Mouse (Mus musculus): ENCODE results near the gene Hps6. TPM values are rescaled to one million over a fixed set of nuclear protein-coding genes. Genes with fewer than 3 reads are reported as not detected.

The Hps6 gene
- polyA plus RNA-seq, 1 experiment from 2014 or later = 5.1 TPM

DNA sequence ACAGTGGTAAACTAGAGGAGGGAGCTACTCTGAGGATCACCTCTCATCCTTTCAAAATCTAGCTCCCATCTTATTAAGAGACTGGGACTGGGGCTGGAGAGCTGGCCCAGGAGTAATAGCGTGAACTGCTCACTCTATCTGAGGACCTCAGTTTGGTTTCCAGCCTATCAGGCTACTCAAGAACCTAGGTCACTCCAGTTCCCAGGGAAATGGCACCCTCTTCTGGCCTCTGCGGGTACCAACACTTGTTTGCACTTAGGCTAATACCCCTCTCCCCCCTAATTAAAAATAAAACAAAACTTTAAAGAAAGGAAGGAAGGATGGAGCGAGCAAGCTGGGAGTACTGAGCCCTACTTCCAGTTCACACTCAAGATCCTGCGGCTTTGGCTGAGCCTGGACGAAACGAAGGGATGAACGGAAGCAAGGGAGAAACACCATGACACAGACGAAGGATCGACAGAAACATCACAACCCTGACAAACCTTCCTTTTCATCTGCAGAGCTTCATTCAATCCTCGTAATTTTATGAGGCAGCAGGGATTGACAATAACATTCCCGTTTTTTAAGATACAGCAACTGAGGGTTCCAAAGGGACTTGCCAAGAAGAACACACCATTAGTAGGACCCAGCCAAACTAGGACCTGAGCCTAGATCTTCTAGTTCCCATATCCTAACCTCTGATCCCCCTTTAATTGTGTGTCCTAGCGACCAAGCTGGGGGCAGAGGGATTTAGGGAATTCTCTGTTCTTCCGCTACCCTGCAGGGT is 33.4 kb downstream of the Hps6 start:
- H3K27ac ChIP-seq = no peak overlapping the region
- H3K79me2 ChIP-seq (ENCODE audit: inconsistent target) = peaks cover 56% of the 10 kb centered on the region
- peaks cover 44% of the 10 kb centered on the region for H3K36me3 ChIP-seq (ENCODE audit: inconsistent target)
- no peak overlapping the region for H3K4me3 ChIP-seq (ENCODE audit: inconsistent target)
- 94% methylated on average over 13 of the region's 13 CpGs for WGBS (ENCODE audit: missing documents)

DNA sequence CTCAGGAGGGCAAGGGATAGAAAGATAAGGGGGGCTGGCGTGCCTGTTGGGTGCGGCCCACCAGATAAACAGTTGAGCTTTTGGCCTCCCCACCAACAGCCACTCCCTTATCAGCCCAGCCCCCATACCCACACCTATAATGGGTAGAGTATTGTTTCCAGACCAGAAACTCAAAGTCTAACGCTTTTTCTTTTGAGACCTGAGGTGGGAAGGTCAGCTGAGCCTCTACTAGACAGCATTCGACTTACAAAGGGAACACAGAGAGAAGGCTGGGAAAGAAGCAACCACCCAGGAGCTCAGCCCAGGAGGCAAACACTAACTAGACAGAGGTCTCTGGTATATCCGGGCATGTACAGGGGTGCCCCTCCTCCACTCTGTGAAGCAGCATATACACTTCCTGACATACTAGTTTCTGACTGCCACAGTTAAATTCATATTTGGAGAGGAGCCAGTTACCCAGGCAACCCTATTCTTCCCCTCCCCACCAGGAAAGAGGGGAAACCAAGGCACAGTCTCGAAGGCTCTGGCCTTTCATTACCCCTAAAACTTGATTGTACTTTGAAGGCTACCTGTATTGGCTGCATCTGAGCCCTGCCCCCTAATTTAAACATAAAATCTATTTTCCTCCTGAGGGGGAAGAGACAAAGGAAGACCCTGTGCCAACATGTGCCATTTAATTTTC is 34.1 kb downstream of the Hps6 start:
- peaks cover 37% of the 10 kb centered on the region for H3K36me3 ChIP-seq (ENCODE audit: inconsistent target)
- WGBS (ENCODE audit: missing documents) = 47% methylated on average over 6 of the region's 6 CpGs
- H3K4me3 ChIP-seq (ENCODE audit: inconsistent target) = no peak overlapping the region
- H3K27ac ChIP-seq = no peak overlapping the region
- H3K79me2 ChIP-seq (ENCODE audit: inconsistent target) = peaks cover 63% of the 10 kb centered on the region

GRCm38 (mm10) chr19:46037925-46038850 is 34.9 kb downstream of the Hps6 start:
- Histone ChIP-seq H3K4me3 (ENCODE audit: inconsistent target) (peak overlapping the region; percentile 43), H3K79me2 (ENCODE audit: inconsistent target) (peaks cover 71% of the 10 kb centered on the region), H3K27ac (0 out of 2 replicates have a peak overlapping the region, but pooled peaks have one; percentile 21), H3K36me3 (ENCODE audit: inconsistent target) (peaks cover 29% of the 10 kb centered on the region)
- 18% methylated on average over 12 of the region's 13 CpGs for whole genome bisulfite sequencing (ENCODE audit: missing documents)

GRCm38 (mm10) chr19:46038851-46039260 is 35.5 kb downstream of the Hps6 start:
- peaks cover 22% of the 10 kb centered on the region; the same call in 1 of the 2 replicates for H3K36me3 ChIP-seq (ENCODE audit: inconsistent target)
- 0 out of 2 replicates have a peak overlapping the region, but pooled peaks have one; percentile 21 for H3K27ac ChIP-seq
- peak overlapping the region; percentile 43 for H3K4me3 ChIP-seq (ENCODE audit: inconsistent target)
- 2% methylated on average over 16 of the region's 17 CpGs for WGBS (ENCODE audit: missing documents)
- peaks cover 78% of the 10 kb centered on the region for H3K79me2 ChIP-seq (ENCODE audit: inconsistent target)

GRCm38 (mm10) chr19:46039478-46039877 is 36.2 kb downstream of the Hps6 start:
- WGBS (ENCODE audit: missing documents) = 0% methylated on average over 10 of the region's 30 CpGs
- Histone ChIP-seq H3K36me3 (ENCODE audit: inconsistent target) (peaks cover 16% of the 10 kb centered on the region; the same call in 1 of the 2 replicates), H3K27ac (peak overlapping the region; percentile 77), H3K79me2 (ENCODE audit: inconsistent target) (peaks cover 84% of the 10 kb centered on the region), H3K4me3 (ENCODE audit: inconsistent target) (peak overlapping the region; percentile 34)

GRCm38 (mm10) chr19:46040149-46040902 is 37.0 kb downstream of the Hps6 start:
- peaks cover 87% of the 10 kb centered on the region for H3K79me2 ChIP-seq (ENCODE audit: inconsistent target)
- H3K36me3 ChIP-seq (ENCODE audit: inconsistent target) = peaks cover 8% of the 10 kb centered on the region; the same call in 1 of the 2 replicates
- peak overlapping the region; percentile 34 for H3K4me3 ChIP-seq (ENCODE audit: inconsistent target)
- peak overlapping the region; percentile 77 for H3K27ac ChIP-seq
- WGBS (ENCODE audit: missing documents) = 22% methylated on average over 14 of the region's 14 CpGs

GRCm38 (mm10) chr19:46041299-46041932 is 38.1 kb downstream of the Hps6 start:
- 22% methylated on average over 7 of the region's 7 CpGs for WGBS (ENCODE audit: missing documents)
- Histone ChIP-seq H3K27ac (peak overlapping the region; percentile 60), H3K36me3 (ENCODE audit: inconsistent target) (no peaks in the 10 kb centered on the region), H3K79me2 (ENCODE audit: inconsistent target) (peaks cover 78% of the 10 kb centered on the region), H3K4me3 (ENCODE audit: inconsistent target) (no peak overlapping the region)

- WGBS (ENCODE audit: missing documents) = 5% methylated on average over 9 of the region's 14 CpGs
- H3K79me2 ChIP-seq (ENCODE audit: inconsistent target) = peaks cover 72% of the 10 kb centered on the region
- no peak overlapping the region for H3K4me3 ChIP-seq (ENCODE audit: inconsistent target)
- H3K27ac ChIP-seq = peak overlapping the region; percentile 60
- H3K36me3 ChIP-seq (ENCODE audit: inconsistent target) = no peaks in the 10 kb centered on the region
Measured at GRCm38 (mm10) chr19:46041933-46042475, 38.7 kb downstream of the Hps6 start.

- WGBS (ENCODE audit: missing documents) = 18% methylated on average over 6 of the region's 6 CpGs
- Histone ChIP-seq H3K4me3 (ENCODE audit: inconsistent target) (no peak overlapping the region; the same call in 1 of the 2 replicates), H3K36me3 (ENCODE audit: inconsistent target) (no peaks in the 10 kb centered on the region), H3K79me2 (ENCODE audit: inconsistent target) (peaks cover 66% of the 10 kb centered on the region), H3K27ac (peak overlapping the region; percentile 60)
Measured at GRCm38 (mm10) chr19:46042476-46043011, 39.2 kb downstream of the Hps6 start.

DNA sequence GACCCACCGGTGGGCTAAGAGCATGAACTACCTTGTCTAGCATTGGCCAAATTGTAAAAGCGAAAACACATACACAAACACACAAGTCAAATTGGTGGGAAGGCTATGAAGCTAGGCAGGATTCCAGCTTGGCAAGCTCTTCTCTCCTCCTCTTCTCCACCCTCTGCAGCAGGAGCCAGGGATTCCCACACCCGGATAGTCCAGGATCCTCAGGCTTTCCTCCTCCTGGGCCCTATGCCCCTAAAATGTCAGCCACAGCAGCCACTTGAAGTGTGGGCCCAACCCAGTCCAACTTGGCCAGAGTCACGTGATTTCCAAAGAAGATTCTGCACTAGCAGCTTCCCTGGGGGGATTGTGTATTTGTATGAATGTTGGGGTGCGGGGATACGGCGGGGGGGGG is 40.1 kb downstream of the Hps6 start:
- Histone ChIP-seq H3K36me3 (ENCODE audit: inconsistent target) (no peaks in the 10 kb centered on the region), H3K27ac (peak overlapping the region; percentile 60), H3K4me3 (ENCODE audit: inconsistent target) (peak overlapping the region; percentile 64; the same call in 1 of the 2 replicates), H3K79me2 (ENCODE audit: inconsistent target) (peaks cover 58% of the 10 kb centered on the region)
- WGBS (ENCODE audit: missing documents) = 85% methylated on average over 4 of the region's 7 CpGs

- H3K4me3 ChIP-seq (ENCODE audit: inconsistent target) = peak within 1 kb of the TSS; percentile 64
- peaks cover 51% of the 10 kb centered on the region for H3K79me2 ChIP-seq (ENCODE audit: inconsistent target)
- H3K27ac ChIP-seq = peak within 1 kb of the TSS; percentile 60
- WGBS (ENCODE audit: missing documents) = 2% methylated on average over 30 of the region's 34 CpGs
- no peaks in the 10 kb centered on the region for H3K36me3 ChIP-seq (ENCODE audit: inconsistent target)
Measured at GRCm38 (mm10) chr19:46044271-46044992, 41.1 kb downstream of the Hps6 start, which contains the start of gene Pprc1. Gene Pprc1 (plus strand): TSS chr19:46044886.

DNA sequence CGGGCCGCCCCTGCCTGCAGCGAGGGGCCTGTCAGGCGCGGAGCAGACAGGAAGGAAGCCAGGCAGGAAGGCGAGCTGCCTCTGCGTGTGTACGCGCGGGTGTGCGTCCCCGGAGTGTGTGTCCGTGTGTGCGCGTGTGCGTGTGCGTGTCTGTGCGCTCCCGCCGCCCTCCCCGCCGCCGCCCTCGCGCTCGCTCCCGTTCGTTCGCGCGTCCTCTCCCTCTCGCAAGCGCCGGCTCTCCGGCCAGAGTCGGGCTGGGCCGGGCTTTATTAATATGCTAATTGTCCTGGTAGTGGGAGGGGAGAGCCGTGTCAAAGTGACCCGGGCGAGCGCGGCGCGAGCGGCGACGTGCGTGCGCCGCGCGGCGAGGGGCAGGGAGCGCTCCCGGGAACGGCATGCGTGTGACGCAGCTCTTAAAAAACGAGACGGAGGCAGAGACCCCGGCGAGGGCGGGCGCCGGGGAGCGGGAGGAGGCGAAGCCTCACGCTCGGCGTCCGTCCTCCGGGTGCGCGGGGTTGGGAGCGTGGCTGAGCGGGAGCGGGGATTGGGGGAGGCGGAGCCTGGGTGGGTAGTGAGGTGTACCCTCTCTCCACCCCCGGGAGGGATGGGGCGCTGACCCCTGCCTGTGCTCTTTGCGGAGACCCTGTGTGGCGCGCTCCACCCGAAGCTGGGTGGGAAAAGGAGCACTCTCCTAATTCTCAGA is 41.8 kb downstream of the Hps6 start, which contains the start of gene Ldb1:
TSS of gene Ldb1 (minus strand) at position 222 of the 703 bp plus-strand sequence.
- WGBS (ENCODE audit: missing documents) = 0% methylated on average over 59 of the region's 84 CpGs
- H3K79me2 ChIP-seq (ENCODE audit: inconsistent target) = peaks cover 46% of the 10 kb centered on the region
- no peaks in the 10 kb centered on the region for H3K36me3 ChIP-seq (ENCODE audit: inconsistent target)
- peak within 1 kb of the TSS; percentile 60 for H3K27ac ChIP-seq
- H3K4me3 ChIP-seq (ENCODE audit: inconsistent target) = peak within 1 kb of the TSS; percentile 64
